Mouse (Mus musculus) urinary bladder, postnatal 4 days (tissue): Measurements from ENCODE around the gene Hvcn1.
"Not testable (repeated sequence)": the region's sequence is repeated elsewhere in the genome, so short reads cannot be mapped to it uniquely, and the experiment has no call there.

Experiments used
- DNase-seq, 2 experiments: peaks; one replicate each; pipeline ENCODE4 v3.0.0; 2021 to 2022; ENCODE audit warnings: low spot score in 2 of 2

The Hvcn1 gene

DNA sequence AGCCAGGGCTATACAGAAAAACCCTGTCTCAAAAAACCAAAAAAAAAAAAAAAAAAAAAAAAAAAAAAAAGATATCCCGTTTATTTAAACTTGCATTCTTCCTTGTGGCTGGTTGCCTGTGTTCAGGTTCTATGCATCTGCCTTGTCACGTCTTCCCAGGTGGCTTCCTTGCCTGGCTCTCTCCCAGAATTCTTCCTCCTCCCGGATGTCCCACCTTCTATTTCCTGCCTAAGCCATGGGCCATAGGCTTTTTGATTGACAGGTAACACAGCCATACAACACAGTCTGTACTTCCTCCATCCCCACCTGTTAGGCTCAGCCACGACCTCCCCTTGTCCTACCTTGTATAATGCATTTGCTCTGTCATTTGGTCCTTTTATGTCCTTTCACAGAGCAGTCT lies at the start of gene Hvcn1:
Gene Hvcn1 (plus strand): TSS at position 330 of the 400 bp plus-strand sequence.
- no peak for DNase-seq

GRCm38 (mm10) chr5:122157827-122158381 lies 48.7 kb upstream of the Hvcn1 start, which contains the start of gene Ppp1cc:
Gene Ppp1cc (plus strand): TSS chr5:122158278.
- peak; percentile 91 to 93 for DNase-seq

- DNase-seq, result no peak
Measured at GRCm38 (mm10) chr5:122158557-122159515, 47.8 kb upstream of the Hvcn1 start.

- no peak for DNase-seq
Measured at GRCm38 (mm10) chr5:122163194-122163593, 43.4 kb upstream of the Hvcn1 start.

GRCm38 (mm10) chr5:122164011-122164410 lies 42.6 kb upstream of the Hvcn1 start:
- no peak for DNase-seq

GRCm38 (mm10) chr5:122165233-122165915 lies 41.2 kb upstream of the Hvcn1 start:
- peak in 1 of 2 experiments; percentile 58 for DNase-seq

- DNase-seq, result no peak
Measured at GRCm38 (mm10) chr5:122166636-122167161, 39.9 kb upstream of the Hvcn1 start.

DNA sequence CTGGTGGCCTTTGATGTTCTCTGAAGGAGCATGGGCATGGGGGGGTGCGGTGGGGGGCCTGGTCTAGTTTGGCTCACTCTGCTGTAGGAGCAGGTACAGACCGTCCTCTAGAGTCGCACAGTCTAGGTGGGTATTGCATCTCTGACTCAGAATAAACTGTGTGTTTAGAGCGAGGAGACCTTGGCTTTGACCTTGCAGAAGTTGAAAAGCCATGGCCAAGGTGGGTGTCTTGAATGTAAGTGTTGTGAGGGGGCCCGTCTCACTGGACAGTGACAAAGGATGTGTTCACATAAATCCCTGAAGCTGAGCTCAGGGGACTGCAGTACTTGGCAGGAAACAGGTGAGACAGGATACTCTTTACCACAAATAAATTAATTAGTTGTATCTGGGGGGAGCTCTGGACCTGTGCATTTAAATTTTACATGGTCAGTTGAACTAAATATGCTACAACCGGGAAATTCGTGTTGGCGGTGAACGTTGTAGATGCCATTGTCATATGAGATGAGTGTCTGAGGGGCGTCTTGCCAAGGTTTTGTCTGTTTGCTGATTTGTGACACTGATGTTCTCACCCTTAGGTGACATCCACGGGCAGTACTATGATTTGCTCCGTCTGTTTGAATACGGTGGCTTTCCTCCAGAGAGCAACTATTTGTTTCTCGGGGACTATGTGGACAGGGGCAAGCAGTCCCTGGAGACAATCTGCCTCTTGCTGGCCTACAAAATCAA lies 38.1 kb upstream of the Hvcn1 start:
- no peak for DNase-seq

- DNase-seq, result peak in 1 of 2 experiments; percentile 47
Measured at GRCm38 (mm10) chr5:122171058-122171457, 35.5 kb upstream of the Hvcn1 start.

DNA sequence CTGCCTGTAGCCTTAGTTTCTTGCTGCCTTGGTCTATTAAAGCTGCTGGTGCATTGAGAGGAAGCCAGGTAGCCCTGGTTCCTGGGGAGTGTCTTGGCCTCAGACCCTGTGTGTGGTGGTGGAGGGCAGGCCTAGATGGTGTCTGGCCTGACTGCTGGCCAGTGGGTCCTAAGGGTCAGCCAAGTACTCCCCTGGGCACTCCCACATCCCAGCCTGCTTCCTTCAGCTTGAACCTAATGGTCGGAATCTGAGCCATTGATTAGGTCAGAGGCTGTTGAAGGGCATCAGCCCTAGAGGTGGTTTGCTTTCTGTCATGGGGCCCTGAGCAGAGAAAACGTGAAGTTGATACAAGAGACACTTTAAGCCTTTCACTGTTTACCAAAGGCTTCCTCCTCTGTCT lies 31.2 kb upstream of the Hvcn1 start:
- no peak for DNase-seq

DNA sequence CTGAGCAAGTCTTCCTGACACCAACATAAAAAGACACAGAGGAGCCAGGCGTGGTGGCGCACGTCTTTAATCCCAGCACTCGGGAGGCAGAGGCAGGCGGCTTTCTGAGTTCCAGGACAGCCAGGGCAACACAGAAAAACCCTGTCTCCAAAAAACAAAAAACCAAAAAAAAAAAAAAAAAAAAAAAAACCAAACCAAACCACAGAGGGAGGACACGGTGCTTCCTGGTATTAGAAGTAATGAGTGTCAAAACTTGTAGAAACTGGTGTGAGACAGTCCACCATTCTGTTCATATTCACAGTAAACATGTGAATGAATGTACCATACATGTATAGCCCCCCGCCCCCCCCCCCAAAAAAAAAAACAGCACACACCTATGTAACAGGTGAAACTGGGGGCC lies 30.6 kb upstream of the Hvcn1 start:
- DNase-seq, result no peak

GRCm38 (mm10) chr5:122176398-122176797 lies 30.2 kb upstream of the Hvcn1 start:
- DNase-seq, result peak in 1 of 2 experiments; percentile 52

- peak in 1 of 2 experiments; percentile 54 for DNase-seq
Measured at GRCm38 (mm10) chr5:122179665-122180064, 26.9 kb upstream of the Hvcn1 start.

- DNase-seq, result no peak
Measured at GRCm38 (mm10) chr5:122184283-122184806, 22.3 kb upstream of the Hvcn1 start.

DNA sequence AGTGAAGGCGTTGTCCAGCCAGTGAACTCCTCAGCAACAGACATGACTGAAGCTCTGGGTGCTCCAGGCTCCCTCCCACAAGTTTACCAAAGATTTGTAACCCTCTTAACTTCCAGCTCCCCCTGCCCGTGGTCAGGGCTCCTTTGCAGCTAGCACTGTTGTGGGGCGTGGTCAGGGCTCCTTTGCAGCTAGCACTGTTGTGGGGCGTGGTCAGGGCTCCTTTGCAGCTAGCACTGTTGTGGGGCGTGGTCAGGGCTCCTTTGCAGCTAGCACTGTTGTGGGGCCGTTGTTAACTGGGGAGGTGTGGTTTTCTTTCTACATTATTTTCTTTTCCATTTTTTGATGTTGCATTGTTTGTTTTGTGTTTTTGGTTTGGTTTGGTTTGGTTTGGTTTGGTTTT lies 21.7 kb upstream of the Hvcn1 start:
- DNase-seq, result not testable (repeated sequence)

GRCm38 (mm10) chr5:122189115-122189514 lies 17.5 kb upstream of the Hvcn1 start:
- DNase-seq, result no peak

DNA sequence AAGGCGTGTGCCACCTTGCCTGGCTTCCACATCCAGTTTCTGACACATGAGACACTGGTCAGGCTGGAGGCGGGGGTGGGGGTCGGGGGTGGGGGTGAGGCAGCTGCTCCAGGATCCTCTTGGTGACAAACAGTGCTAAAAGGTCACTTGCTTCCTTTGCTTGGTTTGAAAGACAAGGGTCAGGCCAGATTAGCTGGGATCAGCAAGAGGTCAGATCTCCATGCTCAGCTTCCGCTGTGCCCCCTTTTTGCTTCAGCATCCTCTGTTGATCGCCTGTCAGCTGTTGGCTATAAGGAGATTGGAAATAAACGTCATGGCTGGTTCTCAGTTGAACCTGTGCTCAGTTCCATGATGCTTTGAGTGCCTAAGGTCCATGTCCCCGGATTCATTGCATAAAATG lies 16.1 kb upstream of the Hvcn1 start:
- DNase-seq, result no peak

- DNase-seq, result no peak
Measured at GRCm38 (mm10) chr5:122191269-122192063, 15.1 kb upstream of the Hvcn1 start.

DNA sequence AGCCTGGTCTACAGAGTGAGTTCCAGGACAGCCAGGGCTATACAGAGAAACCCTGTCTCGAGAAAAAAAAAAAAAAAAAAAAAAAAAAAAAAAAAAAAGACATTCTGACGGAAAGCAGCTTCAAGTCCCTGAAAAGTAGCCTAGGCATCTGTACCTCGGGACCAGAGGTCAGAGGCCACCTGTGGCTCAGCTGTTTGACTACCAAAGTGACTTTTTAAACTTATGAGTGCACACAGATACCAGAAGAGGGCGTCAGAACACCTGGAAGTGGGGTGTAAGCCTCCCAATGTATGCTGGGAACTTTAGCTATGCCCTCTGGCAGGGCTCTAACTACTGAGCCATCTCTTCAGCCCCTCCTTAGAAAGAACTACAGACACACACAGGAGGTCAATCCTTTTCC lies 14.3 kb upstream of the Hvcn1 start:
- DNase-seq, result no peak

DNA sequence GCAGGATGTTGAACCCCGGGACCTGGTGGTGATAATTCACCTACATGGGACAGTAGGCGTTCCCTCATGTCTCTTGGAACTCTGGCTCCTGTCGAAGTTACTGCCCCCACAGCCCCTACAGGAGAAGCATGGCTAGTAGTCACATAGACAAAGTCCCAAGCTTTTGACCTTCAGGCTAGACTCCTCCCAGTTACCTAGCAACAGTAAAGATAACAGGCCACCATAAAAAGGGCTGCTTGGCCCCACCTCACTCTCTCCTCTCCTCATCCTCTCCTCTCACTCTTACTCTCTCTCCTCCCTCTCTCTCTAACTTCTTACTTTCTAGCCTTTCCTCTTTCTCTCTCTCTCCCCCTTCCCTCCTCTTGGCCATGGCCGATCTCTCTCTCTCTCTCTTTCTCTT lies 5.7 kb upstream of the Hvcn1 start:
- peak in 1 of 2 experiments; percentile 32 for DNase-seq
